Mouse (Mus musculus) hindbrain, embryonic 13.5 days (tissue): Measurements from ENCODE around the gene Map6. TPM values are rescaled to one million over a fixed set of nuclear protein-coding genes. Genes with fewer than 3 reads are reported as not detected.
"Not testable (repeated sequence)": the region's sequence is repeated elsewhere in the genome, so short reads cannot be mapped to it uniquely, and the experiment has no call there.

Source experiments
- ATAC-seq: fragments of 200-750 bp; cut with Nextera tagmentation; 2 replicates; pipeline ENCODE4 v1.8.0; 2017; ENCODE audit warnings: moderate TSS enrichment; ENCODE audit not compliant: low FRiP score
- H3K27ac ChIP-seq: fragments of 300-500 bp; sonication (generic); 2 replicates; pipeline ENCODE4 v1.5.1; 2015; ENCODE audit warnings: inconsistent platforms, mild to moderate bottlenecking, moderate library complexity
- H3K27me3 ChIP-seq: fragments of 300-500 bp; sonication (generic); 2 replicates; pipeline ENCODE4 v1.6.1; 2015; ENCODE audit warnings: mild to moderate bottlenecking, inconsistent platforms
- H3K36me3 ChIP-seq: fragments of 300-500 bp; sonication (generic); 2 replicates; pipeline ENCODE4 v1.6.1; 2015; ENCODE audit warnings: mild to moderate bottlenecking, inconsistent platforms
- H3K4me1 ChIP-seq: fragments of 300-500 bp; sonication (generic); replicated peaks from 2 replicates; pipeline ENCODE4 v1.6.1; 2015; ENCODE audit warnings: inconsistent platforms
- H3K4me2 ChIP-seq: fragments of 300-500 bp; sonication (generic); 2 replicates; pipeline ENCODE4 v1.6.1; 2015; ENCODE audit warnings: inconsistent platforms, mild to moderate bottlenecking, moderate library complexity
- H3K4me3 ChIP-seq: fragments of 300-500 bp; sonication (generic); 2 replicates; pipeline ENCODE4 v1.5.1; 2015; ENCODE audit warnings: mild to moderate bottlenecking, inconsistent platforms
- H3K9ac ChIP-seq: fragments of 300-500 bp; sonication (generic); 2 replicates; pipeline ENCODE4 v1.6.1; 2015; ENCODE audit warnings: mild to moderate bottlenecking, inconsistent platforms
- H3K9me3 ChIP-seq: fragments of 300-500 bp; sonication (generic); 2 replicates; pipeline ENCODE4 v1.6.1; 2016; ENCODE audit warnings: inconsistent platforms
- WGBS: fragments of 180-500 bp; shearing (Covaris S2); methylation state at CpG from one replicate; pipeline ENCODE4 v1.1.7; 2015; 5-methylcytosine and 5-hydroxymethylcytosine counted together
- polyA plus RNA-seq: library from polyadenylated mRNA; unstranded; fragments of >200 nt; fragmentation: Nextera tagmentation; extraction: Ambion mirVana; gene quantifications from 2 replicates; pipeline ENCODE4 v1.2.1, GENCODE M21; 2015

Gene Map6
- polyA plus RNA-seq, 1 experiment from 2014 or later = 104 TPM

DNA sequence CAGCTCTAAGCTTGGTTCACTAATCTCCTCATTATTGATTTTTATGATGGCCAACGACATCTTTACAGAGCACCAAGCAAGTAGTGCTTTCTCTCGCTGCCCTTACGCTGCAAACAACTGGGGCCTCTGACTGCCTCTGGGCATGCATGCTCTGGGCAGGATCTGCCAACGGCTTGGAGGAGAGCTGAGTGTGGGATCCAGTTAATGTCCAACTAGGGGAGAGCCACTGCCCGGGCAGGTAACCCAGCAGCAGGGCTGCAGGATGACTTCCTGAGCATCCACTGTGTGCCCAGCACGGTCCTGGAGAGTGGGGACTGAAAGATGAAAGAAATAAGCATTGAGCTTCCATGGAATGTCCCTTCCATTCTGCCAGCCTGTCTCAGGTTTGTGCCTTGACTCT, 99.5 kb downstream of the Map6 start:
- WGBS = 76% methylated on average over 6 of the region's 6 CpGs
- H3K27me3 ChIP-seq = 0 out of 2 replicates have a peak, but pooled peaks cover 6% of the 10 kb centered on the region

DNA sequence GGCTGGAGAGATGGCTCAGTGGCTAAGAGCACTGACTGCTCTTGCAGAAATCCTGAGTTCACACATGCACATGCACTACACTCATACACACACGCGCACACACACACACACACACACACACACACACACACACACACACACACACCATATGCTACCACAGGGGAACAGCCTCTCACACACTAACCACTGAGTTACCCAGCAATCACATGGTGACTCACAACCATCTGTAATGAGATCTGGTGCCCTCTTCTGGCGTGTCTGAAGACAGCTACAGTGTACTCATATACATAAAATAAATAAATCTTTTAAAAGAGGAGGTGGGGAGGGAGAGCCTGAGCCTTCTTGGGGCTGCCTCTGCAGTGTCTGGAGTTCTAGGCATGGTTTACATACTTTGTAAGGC, 107.1 kb downstream of the Map6 start:
- H3K4me2 ChIP-seq, H3K4me3 ChIP-seq, H3K9me3 ChIP-seq, ATAC-seq, H3K27me3 ChIP-seq, H3K36me3 ChIP-seq, H3K27ac ChIP-seq, H3K9ac ChIP-seq: not testable (repeated sequence)
- peaks cover 11% of the 10 kb centered on the region for H3K4me1 ChIP-seq
- WGBS = 54% methylated on average over 3 of the region's 3 CpGs

More for the DNA sequence above, 99.5 kb downstream of the Map6 start:
- no peak overlapping the region for H3K4me2 ChIP-seq
- no peak overlapping the region for H3K9ac ChIP-seq
- H3K27ac ChIP-seq = no peak overlapping the region
- H3K36me3 ChIP-seq = no peaks in the 10 kb centered on the region
- H3K4me3 ChIP-seq = no peak overlapping the region
- no peak for ATAC-seq
- H3K4me1 ChIP-seq = peaks cover 15% of the 10 kb centered on the region
- H3K9me3 ChIP-seq = no peaks in the 10 kb centered on the region

DNA sequence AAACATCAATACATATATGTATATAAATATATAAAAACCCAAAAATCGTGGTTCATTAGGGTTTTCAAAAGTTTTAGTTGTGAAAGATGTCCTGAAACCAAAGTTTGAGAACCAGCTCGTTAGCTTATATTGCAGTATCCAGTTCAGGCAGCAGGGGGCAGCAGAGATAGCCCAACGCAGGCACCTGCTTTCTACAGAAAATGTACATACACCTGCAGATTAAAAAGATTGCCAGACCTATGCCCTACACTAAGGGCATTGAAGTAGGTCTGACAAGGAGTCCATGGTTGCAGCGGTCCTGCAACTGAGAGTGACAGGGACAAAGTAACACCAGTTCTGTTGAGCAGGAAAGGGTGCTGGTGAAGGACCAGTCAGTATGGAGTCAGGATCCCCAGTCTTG, 108.2 kb downstream of the Map6 start:
- Histone ChIP-seq H3K27ac (no peak overlapping the region), H3K4me3 (no peak overlapping the region), H3K9ac (no peak overlapping the region), H3K27me3 (no peaks in the 10 kb centered on the region), H3K36me3 (no peaks in the 10 kb centered on the region), H3K9me3 (no peaks in the 10 kb centered on the region), H3K4me1 (peaks cover 22% of the 10 kb centered on the region), H3K4me2 (no peak overlapping the region)
- WGBS = 7% methylated on average over 4 of the region's 4 CpGs
- ATAC-seq = no peak

DNA sequence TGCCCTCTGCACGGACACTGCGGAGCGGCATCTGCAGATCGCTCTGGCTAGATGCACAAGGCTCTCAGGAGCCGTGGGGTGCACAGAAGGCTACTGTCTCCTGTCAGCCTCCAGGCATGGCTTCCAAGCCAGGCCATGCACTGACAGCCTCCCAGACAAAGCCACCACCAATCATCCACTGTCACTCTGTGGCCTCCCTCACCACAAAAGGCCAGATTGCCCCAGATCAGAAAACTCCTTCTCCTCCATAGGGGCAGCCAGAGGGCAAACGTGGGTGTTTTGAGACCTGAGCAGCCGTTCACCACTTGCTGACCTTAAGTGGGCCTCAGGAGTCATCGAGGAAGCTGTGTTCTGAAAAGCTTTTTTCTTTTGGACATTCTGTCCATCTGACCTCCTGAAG, 111.6 kb downstream of the Map6 start:
- no peak overlapping the region for H3K4me2 ChIP-seq
- no peak overlapping the region for H3K27ac ChIP-seq
- H3K27me3 ChIP-seq = no peaks in the 10 kb centered on the region
- no peak for ATAC-seq
- no peaks in the 10 kb centered on the region for H3K9me3 ChIP-seq
- H3K4me3 ChIP-seq = no peak overlapping the region
- peak overlapping the region; percentile 43; the same call in 1 of the 2 replicates for H3K9ac ChIP-seq
- 34% methylated on average over 8 of the region's 8 CpGs for WGBS
- H3K36me3 ChIP-seq = no peaks in the 10 kb centered on the region
- peaks cover 45% of the 10 kb centered on the region for H3K4me1 ChIP-seq

DNA sequence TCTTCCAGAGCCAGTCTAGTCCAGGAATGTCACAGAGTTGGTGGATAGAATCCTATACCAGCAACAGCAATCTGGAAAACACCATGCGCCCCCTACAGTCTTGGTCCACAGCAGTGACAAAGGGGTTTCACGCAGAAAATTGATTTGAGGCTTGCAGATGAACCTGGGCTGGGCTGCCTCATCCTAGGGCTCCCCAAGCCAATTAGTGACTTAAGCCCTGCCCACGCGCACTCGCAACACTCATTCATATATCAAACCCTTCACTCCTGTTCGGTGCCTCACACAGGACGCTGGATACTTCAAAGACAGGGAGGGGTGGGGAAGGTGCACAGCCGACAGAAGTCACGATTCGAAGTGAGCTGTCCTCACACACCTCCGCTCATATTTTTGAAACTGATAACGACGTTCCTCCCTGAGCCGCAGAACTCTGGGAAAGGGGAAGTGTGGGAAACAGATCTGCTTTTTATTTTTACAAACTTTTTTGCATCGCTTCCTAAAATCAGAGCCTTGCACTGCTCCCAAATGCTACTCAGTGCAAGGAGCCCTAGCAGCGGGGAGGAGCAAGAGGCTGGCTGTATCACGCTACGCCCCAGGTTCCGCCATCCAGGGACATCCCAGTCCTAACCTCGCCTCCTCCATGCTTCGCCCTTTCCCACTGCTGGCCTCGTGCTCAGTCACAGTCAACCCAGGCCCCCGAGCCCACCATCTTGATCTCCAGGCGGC, 113.4 kb downstream of the Map6 start:
- Histone ChIP-seq H3K4me1 (peaks cover 63% of the 10 kb centered on the region), H3K36me3 (no peaks in the 10 kb centered on the region), H3K4me2 (peak overlapping the region; percentile 94), H3K27ac (peak overlapping the region; percentile 99), H3K9ac (peak overlapping the region; percentile 92), H3K9me3 (no peaks in the 10 kb centered on the region), H3K27me3 (no peaks in the 10 kb centered on the region), H3K4me3 (peak overlapping the region; percentile 85)
- under 1% methylated on average over 24 of the region's 24 CpGs for WGBS
- ATAC-seq = peak; percentile 25

DNA sequence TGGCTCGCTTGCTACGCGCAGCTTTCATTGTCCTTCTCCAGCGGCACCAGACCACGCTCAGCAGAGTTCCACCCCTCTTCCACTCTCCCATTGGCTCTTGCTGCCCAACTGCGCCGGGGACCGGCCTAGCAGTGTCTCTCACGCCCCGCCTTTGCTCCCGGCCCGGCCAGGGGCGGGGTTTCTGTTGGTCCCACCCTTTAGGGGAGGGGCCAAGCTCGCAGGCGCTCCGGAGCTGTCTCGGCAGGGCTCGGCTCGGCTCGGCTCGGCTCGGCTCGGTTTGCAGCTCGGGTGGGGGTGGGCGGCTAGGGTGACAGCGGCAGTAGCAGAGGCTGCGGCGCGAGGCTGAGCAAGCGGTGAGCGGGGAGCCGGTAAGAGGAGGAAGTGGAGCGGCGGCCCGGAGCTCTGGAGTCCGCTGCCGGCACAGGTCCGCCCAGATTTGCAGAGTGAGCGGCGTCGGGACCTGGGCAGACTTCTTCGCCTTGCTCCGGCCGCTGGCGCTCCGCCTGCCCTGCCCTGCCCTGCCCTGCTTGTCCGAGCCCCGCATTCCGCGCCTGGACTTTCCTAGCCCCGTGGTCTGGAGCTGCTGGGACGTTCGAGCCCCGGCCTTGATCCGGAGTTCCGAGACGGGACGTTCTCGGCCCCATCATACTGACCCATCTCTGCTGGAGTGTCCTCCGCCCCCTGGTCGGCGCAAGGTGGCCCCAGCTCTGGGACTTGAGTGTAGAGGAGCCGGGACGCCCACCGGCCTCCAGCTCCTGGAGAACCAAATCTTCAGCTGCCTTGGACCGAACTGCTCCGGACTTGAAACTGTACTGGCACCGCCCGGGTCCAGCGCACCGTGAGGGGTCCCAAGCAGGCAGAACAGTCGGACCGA, 114.2 kb downstream of the Map6 start, which contains the start of gene Gdpd5:
Gdpd5 (plus strand) TSS at position 201 of the 874 bp plus-strand sequence.
- Histone ChIP-seq H3K27ac (peak within 1 kb of the TSS; percentile 99), H3K4me1 (peaks cover 71% of the 10 kb centered on the region), H3K9ac (peak within 1 kb of the TSS; percentile 92), H3K27me3 (no peaks in the 10 kb centered on the region), H3K4me3 (peak within 1 kb of the TSS; percentile 85), H3K36me3 (no peaks in the 10 kb centered on the region), H3K4me2 (peak within 1 kb of the TSS; percentile 94), H3K9me3 (no peaks in the 10 kb centered on the region)
- under 1% methylated on average over 63 of the region's 73 CpGs for WGBS
- ATAC-seq = peak; percentile 94

DNA sequence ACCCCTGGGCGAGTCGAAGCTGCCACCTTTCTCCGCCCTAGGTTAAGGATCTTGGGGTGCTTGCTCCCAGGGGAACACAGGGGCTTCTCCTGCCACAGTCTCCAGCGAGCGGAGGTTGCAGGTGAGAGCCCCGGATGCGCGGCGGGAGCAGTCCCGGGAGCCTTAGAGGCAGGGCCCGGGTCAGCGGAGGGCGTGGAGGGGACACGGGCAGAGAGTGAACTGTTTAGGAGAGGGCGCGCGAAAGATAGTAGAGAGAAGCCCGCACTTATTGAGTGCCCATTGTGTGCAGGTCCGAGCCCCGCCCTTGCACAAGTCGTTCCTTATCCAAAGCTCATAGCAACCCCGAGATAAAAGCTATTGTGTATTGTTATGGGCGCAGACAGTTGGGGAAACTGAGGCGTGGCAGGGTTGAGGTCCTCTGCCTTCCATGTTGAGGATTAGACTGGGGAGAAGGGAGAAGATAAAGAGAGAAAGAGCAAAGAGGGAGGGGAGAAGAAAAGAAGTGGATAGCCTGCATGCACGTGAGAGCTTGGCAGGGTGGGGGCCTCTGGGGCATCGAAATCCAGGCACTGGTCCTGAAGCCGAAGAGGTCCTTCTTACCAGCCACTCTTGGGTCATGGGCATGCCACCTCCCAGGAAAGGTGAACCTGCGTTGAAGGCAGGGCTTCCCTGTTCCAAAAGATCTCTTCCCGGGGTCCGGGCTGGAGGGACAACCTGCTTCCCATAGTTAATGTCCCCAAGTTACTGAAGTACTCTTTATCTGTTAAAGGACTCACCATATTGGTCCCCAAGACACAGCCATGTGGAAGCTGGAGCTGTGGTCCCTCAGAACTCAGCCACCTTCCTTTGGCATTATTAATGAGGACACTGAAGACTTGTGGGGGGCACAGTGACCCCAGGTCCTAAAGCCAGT, 115.1 kb downstream of the Map6 start:
- no peak for ATAC-seq
- peak overlapping the region; percentile 99 for H3K27ac ChIP-seq
- peak overlapping the region; percentile 92 for H3K9ac ChIP-seq
- no peaks in the 10 kb centered on the region for H3K27me3 ChIP-seq
- 7% methylated on average over 30 of the region's 30 CpGs for WGBS
- H3K9me3 ChIP-seq = no peaks in the 10 kb centered on the region
- H3K4me3 ChIP-seq = peak overlapping the region; percentile 85
- H3K4me1 ChIP-seq = peaks cover 76% of the 10 kb centered on the region
- H3K4me2 ChIP-seq = peak overlapping the region; percentile 94
- peaks cover 7% of the 10 kb centered on the region for H3K36me3 ChIP-seq

DNA sequence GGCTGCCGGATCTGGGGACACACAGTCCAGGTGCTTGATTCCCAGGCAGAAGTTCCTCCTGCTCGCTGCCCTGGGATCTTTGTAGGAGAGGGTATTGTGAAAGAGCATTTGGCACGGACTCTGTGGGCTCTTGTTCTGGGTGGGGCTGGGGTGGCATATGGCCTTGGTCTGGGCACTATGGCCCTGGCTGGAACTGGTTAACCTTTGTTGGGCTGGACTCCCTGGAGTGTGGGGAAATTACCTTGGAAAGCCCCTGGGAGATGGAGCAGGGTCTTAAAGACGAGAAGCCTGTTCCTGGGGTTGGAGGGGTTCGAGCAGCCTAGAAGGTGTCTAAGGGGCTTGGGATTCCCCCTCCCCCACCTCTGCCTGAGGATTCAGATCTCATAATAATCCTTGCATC, 116.0 kb downstream of the Map6 start:
- Histone ChIP-seq H3K4me1 (peaks cover 82% of the 10 kb centered on the region), H3K4me3 (peak overlapping the region; percentile 85), H3K27me3 (no peaks in the 10 kb centered on the region), H3K27ac (peak overlapping the region; percentile 99), H3K9me3 (no peaks in the 10 kb centered on the region), H3K36me3 (peaks cover 16% of the 10 kb centered on the region), H3K4me2 (peak overlapping the region; percentile 94), H3K9ac (peak overlapping the region; percentile 92)
- ATAC-seq = no peak
- WGBS = 34% methylated on average over 5 of the region's 5 CpGs

DNA sequence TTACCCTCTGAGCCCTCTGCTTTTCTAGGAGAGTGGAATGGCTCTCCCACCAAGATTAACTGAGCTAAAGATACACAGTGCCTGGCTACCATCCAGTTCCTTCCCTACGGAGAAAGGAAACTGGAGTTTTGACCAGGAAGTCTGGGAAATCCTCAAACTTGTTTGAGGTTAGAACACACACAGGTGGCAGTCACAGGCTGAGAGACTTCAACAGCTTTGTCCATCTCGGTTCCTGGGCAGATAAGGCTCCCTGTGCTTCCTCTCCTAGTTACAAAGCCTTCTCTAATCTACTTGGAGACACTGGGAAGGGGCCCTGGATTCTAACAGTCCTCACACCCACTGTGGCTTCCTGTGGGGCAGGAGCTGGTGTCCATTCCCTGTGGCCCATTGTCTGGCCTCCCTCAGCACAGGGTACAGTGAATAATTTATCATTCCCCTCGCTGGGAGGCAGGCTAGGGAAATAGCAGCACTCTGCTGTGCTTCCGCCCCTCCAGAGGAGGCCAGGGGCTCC, 116.9 kb downstream of the Map6 start:
- peaks cover 25% of the 10 kb centered on the region for H3K36me3 ChIP-seq

DNA sequence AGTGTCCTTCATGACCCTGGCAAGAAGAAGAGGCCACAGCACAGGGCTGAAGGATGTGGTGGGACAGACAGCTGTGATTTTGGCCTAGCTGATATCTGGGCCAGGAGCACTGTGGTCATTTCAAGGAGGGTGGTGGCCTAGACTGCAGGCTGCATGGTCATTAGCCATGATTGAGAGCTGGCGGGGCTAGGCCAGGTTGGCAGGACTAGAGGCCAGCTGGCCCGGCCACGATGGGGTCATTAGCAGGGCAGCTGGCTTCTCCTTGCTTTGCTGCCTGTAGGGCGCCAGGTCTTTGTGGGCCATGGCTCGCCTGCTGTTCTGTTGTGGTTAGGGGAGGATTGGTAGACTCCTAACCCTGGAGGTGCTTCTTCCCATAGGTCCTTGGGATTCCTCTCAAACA, 118.8 kb downstream of the Map6 start:
- Histone ChIP-seq H3K9me3 (no peaks in the 10 kb centered on the region), H3K4me2 (peak overlapping the region; percentile 94; the same call in 1 of the 2 replicates), H3K9ac (peak overlapping the region; percentile 92), H3K27ac (0 out of 2 replicates have a peak overlapping the region, but pooled peaks have one; percentile 5), H3K4me1 (peaks cover 86% of the 10 kb centered on the region), H3K27me3 (no peaks in the 10 kb centered on the region), H3K4me3 (no peak overlapping the region), H3K36me3 (peaks cover 40% of the 10 kb centered on the region)
- ATAC-seq = no peak
- WGBS = 53% methylated on average over 5 of the region's 5 CpGs

More for the DNA sequence above, 116.9 kb downstream of the Map6 start:
- H3K4me1 ChIP-seq = peaks cover 82% of the 10 kb centered on the region
- WGBS = 13% methylated on average over 4 of the region's 4 CpGs
- peak overlapping the region; percentile 94 for H3K4me2 ChIP-seq
- no peak for ATAC-seq
- peak overlapping the region; percentile 92 for H3K9ac ChIP-seq
- H3K27ac ChIP-seq = peak overlapping the region; percentile 99
- no peaks in the 10 kb centered on the region for H3K27me3 ChIP-seq
- peak overlapping the region; percentile 85 for H3K4me3 ChIP-seq
- no peaks in the 10 kb centered on the region for H3K9me3 ChIP-seq
